Mouse (Mus musculus): ENCODE measurements around the gene Hras. TPM values are rescaled to one million over a fixed set of nuclear protein-coding genes. Genes with fewer than 3 reads are reported as not detected.
A peak's percentile ranks its signal among the peaks of the same experiment; 100 is the strongest.

Hras gene
- total and polyA plus RNA-seq, 3 experiments: 149 to 183 TPM; not detected in 1

- Histone ChIP-seq H3K9ac (ENCODE audit: control insufficient read depth, low read depth, low read length, poor library complexity, severe bottlenecking) (no peak overlapping the region), H3K27me3 (ENCODE audit: control insufficient read depth in 1 of 2, insufficient read depth in 2 of 2, low read length in 2 of 2) (no peaks in the 10 kb centered on the region), H3K4me3 (ENCODE audit: control insufficient read depth in 1 of 2, insufficient read depth in 1 of 2, low read depth in 2 of 2, low read length in 2 of 2) (no peak overlapping the region), H3K36me3 (ENCODE audit: control insufficient read depth in 1 of 2, insufficient read depth in 2 of 2, low read length in 2 of 2) (no peaks in the 10 kb centered on the region), H3K79me2 (ENCODE audit: control insufficient read depth, insufficient read depth, low read length, poor library complexity) (no peaks in the 10 kb centered on the region), H3K27ac (ENCODE audit: control insufficient read depth, low read depth, low read length) (no peak overlapping the region), H3K9me3 (replicated peaks; ENCODE audit: insufficient read depth, low read length) (no peaks in the 10 kb centered on the region), H3K4me1 (ENCODE audit: control insufficient read depth in 1 of 2, insufficient read depth in 2 of 2, low read length in 2 of 2) (peaks cover 0 to 6% of the 10 kb centered on the region in 2 experiments; a peak in 2 of 4 replicates)
- TF ChIP-seq TAL1 (IDR thresholded peaks at IDR 0.05; ENCODE audit: low read length): no peak
- TF ChIP-seq ZNF384 (IDR thresholded peaks at IDR 0.05; ENCODE audit: low read depth, low read length): no peak
- no peak for TF ChIP-seq USF2 (IDR thresholded peaks at IDR 0.05; ENCODE audit: borderline replicate concordance in 1 of 2, insufficient read depth in 1 of 2, low read depth in 1 of 2, low read length in 2 of 2)
- TF ChIP-seq RCOR1 (IDR thresholded peaks at IDR 0.05; ENCODE audit: low read depth, low read length): no peak
- no peak for TF ChIP-seq CHD1 (IDR thresholded peaks at IDR 0.05; ENCODE audit: low read depth, low read length)
- TF ChIP-seq SMC3 (IDR thresholded peaks at IDR 0.05; ENCODE audit: low read depth, low read length): no peak
- no peak for DNase-seq (ENCODE audit: low read depth, low spot score)
These were observed 11.7 kb upstream of the Hras start for GRCm38 (mm10) chr7:141205504-141205903.

GRCm38 (mm10) chr7:141204546-141204945 is 10.7 kb upstream of the Hras start:
- Histone ChIP-seq H3K4me1 (ENCODE audit: control insufficient read depth in 1 of 2, insufficient read depth in 2 of 2, low read length in 2 of 2) (peaks cover 0 to 6% of the 10 kb centered on the region in 2 experiments; a peak in 2 of 4 replicates), H3K36me3 (ENCODE audit: control insufficient read depth in 1 of 2, insufficient read depth in 2 of 2, low read length in 2 of 2) (no peaks in the 10 kb centered on the region), H3K27ac (ENCODE audit: control insufficient read depth, low read depth, low read length) (no peak overlapping the region), H3K4me3 (ENCODE audit: control insufficient read depth in 1 of 2, insufficient read depth in 1 of 2, low read depth in 2 of 2, low read length in 2 of 2) (no peak overlapping the region), H3K9ac (ENCODE audit: control insufficient read depth, low read depth, low read length, poor library complexity, severe bottlenecking) (no peak overlapping the region), H3K9me3 (replicated peaks; ENCODE audit: insufficient read depth, low read length) (no peaks in the 10 kb centered on the region), H3K79me2 (ENCODE audit: control insufficient read depth, insufficient read depth, low read length, poor library complexity) (no peaks in the 10 kb centered on the region), H3K27me3 (ENCODE audit: control insufficient read depth in 1 of 2, insufficient read depth in 2 of 2, low read length in 2 of 2) (no peaks in the 10 kb centered on the region)
- TF ChIP-seq GATA1 (IDR thresholded peaks at IDR 0.05; ENCODE audit: low read depth, low read length): peak; percentile 25; the same call in 1 of the 2 replicates
- no peak; a peak in 1 of 4 replicates for TF ChIP-seq EP300 (IDR thresholded peaks at IDR 0.05; ENCODE audit: low read depth in 1 of 2, low read length in 2 of 2)
- no peak for TF ChIP-seq SMC3 (IDR thresholded peaks at IDR 0.05; ENCODE audit: low read depth, low read length)
- no peak for TF ChIP-seq MYB (IDR thresholded peaks at IDR 0.05; ENCODE audit: low read depth, low read length)
- no peak for TF ChIP-seq ELF1 (IDR thresholded peaks at IDR 0.05; ENCODE audit: low read depth, low read length)
- no peak for TF ChIP-seq ETS1 (IDR thresholded peaks at IDR 0.05; ENCODE audit: low read depth, low read length)
- 0 out of 2 replicates have a peak, but pooled peaks have one; percentile 27 for TF ChIP-seq MAX (IDR thresholded peaks at IDR 0.05; ENCODE audit: low read length)
- no peak for DNase-seq (ENCODE audit: low read depth, low spot score)

DNA sequence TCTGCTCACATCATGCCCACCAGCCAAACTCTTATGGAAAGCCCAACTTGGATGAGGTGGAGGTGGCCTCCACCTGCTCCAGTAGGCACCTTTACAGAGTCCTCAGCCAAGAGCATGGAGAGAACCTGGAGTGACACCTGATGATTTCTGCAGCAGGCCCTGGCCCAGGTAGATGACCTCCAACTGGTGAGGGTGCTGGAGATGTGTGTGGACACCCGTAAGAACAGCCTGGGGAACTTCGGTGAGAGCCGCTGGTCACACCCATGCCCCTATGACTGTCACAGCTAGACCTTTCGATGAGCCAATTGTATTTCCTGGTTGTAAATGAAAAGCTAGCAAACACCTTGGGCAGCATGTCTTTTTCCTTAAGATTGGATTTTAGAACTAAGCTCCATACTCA is 4.3 kb upstream of the Hras start:
- H3K27me3 ChIP-seq (ENCODE audit: control insufficient read depth in 1 of 2, insufficient read depth in 2 of 2, low read length in 2 of 2): no peaks in the 10 kb centered on the region
- DNase-seq (ENCODE audit: low read depth, low spot score): no peak
- H3K9me3 ChIP-seq (replicated peaks; ENCODE audit: insufficient read depth, low read length): no peaks in the 10 kb centered on the region
- H3K9ac ChIP-seq (ENCODE audit: control insufficient read depth, low read depth, low read length, poor library complexity, severe bottlenecking): no peak overlapping the region
- peaks cover 6 to 25% of the 10 kb centered on the region in 2 experiments; a peak in 3 of 4 replicates for H3K4me1 ChIP-seq (ENCODE audit: control insufficient read depth in 1 of 2, insufficient read depth in 2 of 2, low read length in 2 of 2)
- H3K36me3 ChIP-seq (ENCODE audit: control insufficient read depth in 1 of 2, insufficient read depth in 2 of 2, low read length in 2 of 2): peaks cover 0 to 16% of the 10 kb centered on the region in 2 experiments; a peak in 2 of 4 replicates
- H3K4me3 ChIP-seq (ENCODE audit: control insufficient read depth in 1 of 2, insufficient read depth in 1 of 2, low read depth in 2 of 2, low read length in 2 of 2): no peak overlapping the region
- H3K79me2 ChIP-seq (ENCODE audit: control insufficient read depth, insufficient read depth, low read length, poor library complexity): peaks cover 6% of the 10 kb centered on the region
- no peak for TF ChIP-seq UBTF (IDR thresholded peaks at IDR 0.05; ENCODE audit: borderline replicate concordance, insufficient read depth, low read depth, low read length)
- TF ChIP-seq ZC3H11A (IDR thresholded peaks at IDR 0.05; ENCODE audit: low read depth, low read length): no peak
- no peak for TF ChIP-seq MAFK (IDR thresholded peaks at IDR 0.05; ENCODE audit: borderline replicate concordance, low read depth, low read length)
- H3K27ac ChIP-seq (ENCODE audit: control insufficient read depth, low read depth, low read length): no peak overlapping the region

Measured in MEL (cell line).